Mouse (Mus musculus) heart, adult 9 months (tissue): ENCODE data around the gene Rpl23.
A peak's percentile ranks its signal among the peaks of the same experiment; 100 is the strongest.
"Not testable (repeated sequence)": the region's sequence is repeated elsewhere in the genome, so short reads cannot be mapped to it uniquely, and the experiment has no call there.

Experiments used
- DNase-seq, 2 experiments: peaks; one replicate each; pipeline ENCODE4 v3.0.0; 2022; ENCODE audit warnings: low spot score in 2 of 2

Gene Rpl23

GRCm38 (mm10) chr11:97799994-97800690 is 17.9 kb upstream of the Rpl23 start:
- peak; percentile 82 to 85 for DNase-seq

GRCm38 (mm10) chr11:97799146-97799993 is 17.1 kb upstream of the Rpl23 start:
- DNase-seq: peak; percentile 88 to 92

- peak; percentile 79 to 89 for DNase-seq
Observed at GRCm38 (mm10) chr11:97798782-97799145, 16.5 kb upstream of the Rpl23 start, which contains the start of gene Lasp1. Gene Lasp1, plus strand, starts transcription at chr11:97799000.

GRCm38 (mm10) chr11:97798083-97798435 is 15.8 kb upstream of the Rpl23 start:
- DNase-seq: no peak

GRCm38 (mm10) chr11:97797369-97798082 is 15.3 kb upstream of the Rpl23 start:
- DNase-seq: no peak

GRCm38 (mm10) chr11:97796910-97797309 is 14.7 kb upstream of the Rpl23 start:
- DNase-seq: peak in 1 of 2 experiments; percentile 73

- peak in 1 of 2 experiments; percentile 71 for DNase-seq
Observed at GRCm38 (mm10) chr11:97793165-97793564, 10.9 kb upstream of the Rpl23 start.

GRCm38 (mm10) chr11:97790778-97791438 is 8.7 kb upstream of the Rpl23 start:
- DNase-seq: not testable (repeated sequence)

GRCm38 (mm10) chr11:97789727-97790126 is 7.5 kb upstream of the Rpl23 start:
- DNase-seq: no peak

GRCm38 (mm10) chr11:97787961-97788360 is 5.7 kb upstream of the Rpl23 start:
- DNase-seq: no peak

GRCm38 (mm10) chr11:97782564-97782895 is 293 bp upstream of the Rpl23 start:
- no peak for DNase-seq

- no peak for DNase-seq
Observed at GRCm38 (mm10) chr11:97781478-97781831, 782 bp downstream of the Rpl23 start.

GRCm38 (mm10) chr11:97779968-97780701 is 2.1 kb downstream of the Rpl23 start:
- DNase-seq: no peak

GRCm38 (mm10) chr11:97778918-97779317 is 3.3 kb downstream of the Rpl23 start:
- no peak for DNase-seq

GRCm38 (mm10) chr11:97777129-97777529 is 5.1 kb downstream of the Rpl23 start:
- DNase-seq: no peak

GRCm38 (mm10) chr11:97776497-97777128 is 5.6 kb downstream of the Rpl23 start:
- DNase-seq: no peak

GRCm38 (mm10) chr11:97775808-97776496 is 6.3 kb downstream of the Rpl23 start, which contains the start of gene 1700001P01Rik:
Gene 1700001P01Rik, minus strand, starts transcription at chr11:97775918.
- DNase-seq: no peak

GRCm38 (mm10) chr11:97775186-97775585 is 7.1 kb downstream of the Rpl23 start:
- DNase-seq: no peak

- DNase-seq: no peak
Observed at GRCm38 (mm10) chr11:97771410-97771809, 10.8 kb downstream of the Rpl23 start.

GRCm38 (mm10) chr11:97769704-97770103 is 12.5 kb downstream of the Rpl23 start:
- no peak for DNase-seq
